Mouse (Mus musculus) left cerebral cortex, adult 2 months (tissue): ENCODE measurements at regions not wholly inside any gene's neighbourhood (a gene's known extent, or its start where the extent isn't known, plus 50 kb on each side); places are given as distances from the start of the nearest gene placed in this dataset.

Experiments
- DNase-seq, 2 experiments: peaks; one replicate each; pipeline ENCODE4 v3.0.0; 2021 to 2022; ENCODE audit warnings: low spot score in 2 of 2, mixed read lengths in 1 of 2; ENCODE audit errors: extremely low spot score in 1 of 2
- H3K27ac ChIP-seq: fragments of 200-600 bp; 2 replicates; pipeline ENCODE4 v1.8.1; 2022
- H3K4me3 ChIP-seq: fragments of 200-600 bp; 2 replicates; pipeline ENCODE4 v1.8.1; 2022
- CTCF ChIP-seq: fragments of 200-600 bp; IDR thresholded peaks from 2 replicates; pipeline ENCODE4 v1.8.1; 2022; ENCODE audit warnings: antibody characterized with exemption, mild to moderate bottlenecking, moderate library complexity
- intact Hi-C: fragments of 180-260 bp; cut with DNase I; formaldehyde crosslinking; loops from one replicate; pipeline ENCODE4 v1.15.1; 2025

DNA sequence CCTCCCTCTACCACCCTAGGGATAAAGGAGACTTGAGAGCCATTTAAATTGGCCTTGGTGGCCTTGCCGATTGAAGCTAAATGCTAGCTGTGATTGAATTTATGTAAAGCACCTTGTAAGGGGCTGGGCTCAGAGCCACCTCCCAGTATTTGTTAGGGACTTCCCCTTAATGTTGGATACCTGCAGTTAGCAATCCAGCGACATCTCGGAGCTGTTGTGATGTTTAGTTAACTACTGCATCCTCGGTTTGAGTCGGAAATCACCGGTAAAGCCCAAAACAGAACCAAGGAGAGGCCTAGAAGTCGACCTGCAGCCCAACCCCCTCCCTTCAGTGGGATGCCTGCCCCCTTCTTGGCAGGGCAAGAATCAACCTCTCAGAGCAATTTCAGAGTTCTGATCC, 236.3 kb downstream of the Cd83 start:
- intact Hi-C loops, result no loop called here
- Histone ChIP-seq H3K4me3 (no peak overlapping the region), H3K27ac (no peak overlapping the region)
- no peak for DNase-seq
- TF ChIP-seq CTCF, result no peak

GRCm38 (mm10) chr13:44022106-44022505, 237.5 kb downstream of the Cd83 start:
- TF ChIP-seq CTCF, result no peak
- intact Hi-C loops, result no loop called here
- Histone ChIP-seq H3K4me3 (no peak overlapping the region), H3K27ac (no peak overlapping the region)
- DNase-seq, result no peak

- DNase-seq, result no peak
- intact Hi-C loops, result no loop called here
- Histone ChIP-seq H3K4me3 (no peak overlapping the region), H3K27ac (no peak overlapping the region)
- no peak for TF ChIP-seq CTCF
These were observed 240.0 kb downstream of the Cd83 start for GRCm38 (mm10) chr13:44024612-44025011.

- no peak for TF ChIP-seq CTCF
- DNase-seq, result no peak
- Histone ChIP-seq H3K27ac (no peak overlapping the region), H3K4me3 (peak overlapping the region; percentile 6)
- intact Hi-C loops, result no loop called here
These were observed 242.0 kb downstream of the Cd83 start for GRCm38 (mm10) chr13:44026321-44027255.

DNA sequence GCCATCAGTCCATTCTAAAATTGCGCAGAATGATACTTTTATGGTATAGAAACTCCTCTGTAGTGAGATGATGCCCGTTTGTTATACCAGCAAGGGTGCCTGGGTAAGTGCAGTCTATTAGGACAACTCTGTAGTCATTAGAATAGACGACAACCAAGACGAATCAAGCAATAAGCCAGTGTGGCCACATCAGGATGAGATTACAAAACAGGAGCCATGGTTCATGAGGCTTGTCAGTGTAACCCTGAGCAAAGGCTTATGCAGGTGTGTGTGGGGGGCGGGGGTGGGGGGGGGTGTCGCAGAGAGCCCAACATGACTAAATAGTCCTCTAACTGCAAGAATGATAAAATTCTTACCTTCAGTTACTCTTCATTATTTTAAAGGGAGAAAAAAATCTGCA, 243.5 kb downstream of the Cd83 start:
- no peak for TF ChIP-seq CTCF
- intact Hi-C loops, result no loop called here
- Histone ChIP-seq H3K27ac (no peak overlapping the region), H3K4me3 (no peak overlapping the region)
- DNase-seq, result no peak

DNA sequence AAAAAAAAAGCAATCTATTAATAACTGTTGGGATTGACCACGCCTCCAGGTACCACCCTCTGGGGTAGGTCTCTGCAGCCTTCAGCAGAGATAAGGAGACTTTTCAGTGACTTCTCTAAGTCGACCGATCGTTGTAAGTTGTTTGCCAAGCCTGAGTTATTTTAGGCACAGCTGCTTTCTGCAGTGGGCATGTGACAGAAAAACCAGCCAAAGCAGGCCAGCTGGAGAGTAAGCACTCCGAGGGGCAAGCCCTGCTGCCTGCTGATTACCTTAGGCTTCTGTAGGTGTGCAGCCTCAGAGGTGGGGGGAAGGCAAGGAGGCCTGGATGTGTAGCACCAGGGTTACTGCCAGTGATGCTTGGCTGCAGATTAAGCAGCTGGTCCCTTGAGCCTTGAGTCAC, 246.0 kb downstream of the Cd83 start:
- no peak for TF ChIP-seq CTCF
- Histone ChIP-seq H3K4me3 (no peak overlapping the region), H3K27ac (no peak overlapping the region)
- peak in 1 of 2 experiments; percentile 17 for DNase-seq
- intact Hi-C loops, result no loop called here

- intact Hi-C loops, result no loop called here
- Histone ChIP-seq H3K4me3 (no peak overlapping the region), H3K27ac (no peak overlapping the region)
- no peak for DNase-seq
- TF ChIP-seq CTCF, result no peak
These were observed 253.3 kb downstream of the Cd83 start for GRCm38 (mm10) chr13:44037774-44038294.

DNA sequence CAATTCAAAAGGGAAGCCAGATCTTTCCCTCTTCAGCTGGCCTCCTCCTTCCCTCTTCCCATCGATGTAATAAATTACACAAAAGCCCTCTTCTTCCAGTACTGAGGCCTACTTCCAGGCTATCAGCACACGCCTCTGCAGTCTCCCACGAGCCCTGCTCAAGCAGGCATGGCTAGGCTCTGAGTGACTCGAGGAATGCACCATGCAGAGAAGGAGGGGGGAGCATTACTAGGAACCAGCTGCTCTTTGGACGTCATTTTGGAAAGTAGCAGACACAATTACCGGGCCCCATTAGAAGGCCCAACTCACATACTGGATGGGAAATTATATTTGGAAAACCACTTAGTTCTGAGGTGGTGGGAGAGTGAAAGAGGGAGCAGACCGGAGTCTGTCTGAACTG, 253.7 kb downstream of the Cd83 start:
- intact Hi-C loops, result no loop called here
- Histone ChIP-seq H3K27ac (no peak overlapping the region), H3K4me3 (no peak overlapping the region)
- TF ChIP-seq CTCF, result no peak
- no peak for DNase-seq

DNA sequence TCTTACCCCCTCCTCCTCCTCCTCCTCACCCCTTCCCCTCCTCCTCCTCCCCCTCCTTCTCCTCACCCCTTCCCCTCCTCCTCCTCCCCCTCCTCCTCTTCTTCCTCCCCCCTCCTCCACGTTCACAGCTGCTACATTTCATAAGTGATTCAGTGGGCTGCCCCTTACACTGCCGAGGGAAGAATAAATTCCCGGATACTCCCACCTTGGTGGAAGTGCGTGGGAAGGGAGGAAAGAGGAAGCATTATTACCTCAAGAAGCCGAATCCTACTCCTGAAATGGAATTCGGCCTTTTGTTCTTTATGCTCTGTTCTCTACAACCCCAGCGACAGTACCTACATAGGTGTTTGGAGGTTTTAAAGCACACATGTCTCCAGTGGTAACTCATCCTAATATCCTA, 256.1 kb downstream of the Cd83 start:
- H3K27ac ChIP-seq, result no peak overlapping the region
- no peak for DNase-seq
- no peak overlapping the region for H3K4me3 ChIP-seq
- TF ChIP-seq CTCF, result no peak
- intact Hi-C loops, result no loop called here

- Histone ChIP-seq H3K27ac (no peak overlapping the region), H3K4me3 (no peak overlapping the region)
- intact Hi-C loops, result no loop called here
- no peak for TF ChIP-seq CTCF
- DNase-seq, result no peak
These were observed 258.3 kb downstream of the Cd83 start for GRCm38 (mm10) chr13:44042730-44043493.

- no peak for TF ChIP-seq CTCF
- no peak for DNase-seq
- Histone ChIP-seq H3K27ac (no peak overlapping the region), H3K4me3 (no peak overlapping the region)
- intact Hi-C loops, result no loop called here
These were observed 258.9 kb downstream of the Cd83 start for GRCm38 (mm10) chr13:44043494-44043885.

DNA sequence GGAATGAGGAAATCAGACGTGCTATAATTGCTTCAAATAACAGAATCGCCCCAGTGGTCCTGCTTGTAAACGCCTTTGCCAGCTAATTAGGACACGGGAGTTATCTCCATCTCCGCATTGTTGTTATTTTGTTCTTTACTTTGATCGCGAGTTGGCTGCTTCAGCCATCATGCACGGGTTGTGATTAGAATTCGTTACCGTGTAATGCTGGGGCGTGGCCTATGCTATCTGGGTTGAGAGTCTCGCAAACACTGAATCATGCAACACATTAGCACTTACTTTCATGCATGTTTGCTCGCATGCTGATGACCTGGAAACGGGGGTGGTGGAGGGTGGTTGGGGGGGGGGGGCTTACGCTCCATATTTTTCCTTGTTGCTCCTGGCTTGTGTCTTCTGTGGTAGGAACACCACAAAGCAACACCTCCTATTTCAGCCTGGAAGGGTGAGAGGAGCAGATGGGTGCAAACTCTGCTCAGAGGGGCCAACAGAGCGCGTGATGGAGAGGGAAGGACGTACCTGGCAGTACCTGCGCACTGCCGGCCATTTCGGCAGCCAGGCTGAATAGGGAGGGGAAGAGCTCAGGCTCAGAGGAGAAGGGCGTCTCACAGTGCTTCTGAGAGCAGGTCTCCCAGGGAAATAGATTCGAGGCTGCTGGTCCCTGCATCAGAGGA, 260.1 kb downstream of the Cd83 start:
- H3K27ac ChIP-seq, result no peak overlapping the region
- no peak for TF ChIP-seq CTCF
- intact Hi-C loops, result no loop called here
- no peak for DNase-seq
- no peak overlapping the region for H3K4me3 ChIP-seq
